21 mouse cellular contexts compared by ENCODE assay signal in the genomic region with DNA sequence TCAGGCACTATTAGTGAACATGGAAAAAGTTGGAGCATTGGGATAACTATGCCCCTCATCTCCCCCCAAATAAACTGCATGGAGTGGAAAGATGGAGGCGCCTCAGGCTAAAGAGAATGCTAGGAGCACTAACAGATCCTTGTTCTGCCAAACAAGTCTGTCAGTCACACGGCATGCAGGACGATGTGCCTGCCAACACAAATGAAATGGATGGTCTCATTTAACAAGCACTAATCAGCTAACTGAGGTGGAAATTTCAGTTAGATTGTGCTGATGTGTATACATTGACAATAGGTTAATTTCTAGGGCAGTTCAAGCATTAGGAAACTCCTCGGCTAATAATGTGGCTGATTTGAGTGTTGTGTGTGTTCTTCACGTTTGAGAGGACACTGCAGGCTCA.
DNase-seq lines count a peak whose midpoint lies in the region; ATAC-seq lines count a peak whose summit lies in the region.
"Had no signal": no experiment of that assay in that cellular context is flagged by ENCODE, and none has a peak within 500 bp of the region (broad histone marks: within the 10 kb centered on the region; RNA-seq: fewer than 3 reads in every experiment).

No protein-coding gene starts in this region.

- no peaks in the 10 kb centered on the region for H3K27me3 ChIP-seq in midbrain, embryonic 12.5 days
- H3K27me3 ChIP-seq in midbrain, embryonic 15.5 days (replicated peaks) = no peaks in the 10 kb centered on the region
- H3K27me3 ChIP-seq: heart, embryonic 15.5 days; hindbrain, embryonic 13.5 days had no signal

- H3K36me3 ChIP-seq in midbrain, embryonic 12.5 days = no peaks in the 10 kb centered on the region
- H3K36me3 ChIP-seq in midbrain, embryonic 15.5 days (replicated peaks) = no peaks in the 10 kb centered on the region
- H3K36me3 ChIP-seq: G1E; heart, embryonic 15.5 days; hindbrain, embryonic 13.5 days had no signal

- H3K9me3 ChIP-seq in midbrain, embryonic 12.5 days = no peaks in the 10 kb centered on the region
- H3K9me3 ChIP-seq in midbrain, embryonic 15.5 days = no peaks in the 10 kb centered on the region
- H3K9me3 ChIP-seq: G1E; heart, embryonic 15.5 days; hindbrain, embryonic 13.5 days had no signal

- WGBS in midbrain, embryonic 12.5 days = 66% methylated on average over 5 of the region's 5 CpGs
- WGBS in midbrain, embryonic 15.5 days = 56% methylated on average over 5 of the region's 5 CpGs

- no peak overlapping the region for H3K4me2 ChIP-seq in midbrain, embryonic 12.5 days (replicated peaks)
- H3K4me2 ChIP-seq in midbrain, embryonic 15.5 days = no peak overlapping the region
- H3K4me2 ChIP-seq: heart, embryonic 11.5 days; heart, embryonic 15.5 days; hindbrain, embryonic 13.5 days had no signal

- no peak overlapping the region for H3K27ac ChIP-seq in midbrain, embryonic 12.5 days (replicated peaks)
- no peak overlapping the region for H3K27ac ChIP-seq in midbrain, embryonic 15.5 days
- H3K27ac ChIP-seq: heart, adult 2 months; heart, embryonic 15.5 days; hindbrain, embryonic 13.5 days; hindbrain, postnatal 0 days had no signal

- no peak overlapping the region for H3K4me3 ChIP-seq in midbrain, embryonic 12.5 days
- H3K4me3 ChIP-seq in midbrain, embryonic 15.5 days = no peak overlapping the region
- H3K4me3 ChIP-seq: heart, adult 2 months; heart, embryonic 15.5 days; hindbrain, embryonic 13.5 days had no signal

- DNase-seq in cerebellum, postnatal 10 days = peak; percentile 11
- DNase-seq in cerebellum, postnatal 36 days = no peak
- DNase-seq in retina, embryonic 14.5 days (ENCODE audit: low spot score) = peak; percentile 75
- no peak for DNase-seq in kidney, postnatal 36 days
- DNase-seq in layer of hippocampus, postnatal 14 days (ENCODE audit: low spot score in 2 of 2) = no peak
- DNase-seq: adrenal gland, postnatal 10 days; B cell, adult 2 months; cerebellum, adult 11-12 months; cerebellum, adult 9-10 months; gastrocnemius, postnatal 10 days; heart, adult 2 months; heart, postnatal 14 days; kidney, adult 18-20 months had no signal

- no peak overlapping the region for H3K9ac ChIP-seq in midbrain, embryonic 12.5 days (replicated peaks)
- no peak overlapping the region for H3K9ac ChIP-seq in midbrain, embryonic 15.5 days
- H3K9ac ChIP-seq: heart, embryonic 15.5 days; hindbrain, embryonic 13.5 days had no signal

- ATAC-seq in midbrain, embryonic 12.5 days (ENCODE audit: low FRiP score, low read depth) = peak; percentile 12; the same call in 1 of the 2 replicates
- no peak for ATAC-seq in midbrain, embryonic 15.5 days (replicated peaks)
- ATAC-seq: CD4-positive, CD25-positive, alpha-beta regulatory T cell, adult 4 months; hindbrain, postnatal 0 days had no signal

- H3K4me1 ChIP-seq in midbrain, embryonic 12.5 days = no peaks in the 10 kb centered on the region
- no peaks in the 10 kb centered on the region for H3K4me1 ChIP-seq in midbrain, embryonic 15.5 days
- H3K4me1 ChIP-seq: heart, embryonic 15.5 days; hindbrain, embryonic 13.5 days had no signal

Comparison
In these comparisons a context has a peak if more than half of its experiments do, and no peak if none do; other contexts are left out.
1. DNase-seq: peak in cerebellum, postnatal 10 days (2 of 2) and retina, embryonic 14.5 days (single experiment); none in cerebellum, postnatal 36 days (0 of 2), kidney, postnatal 36 days (0 of 2) and layer of hippocampus, postnatal 14 days (0 of 2).